Mouse (Mus musculus) embryonic facial prominence, embryonic 11.5 days (tissue): ENCODE results near the gene Srsf5. TPM values are rescaled to one million over a fixed set of nuclear protein-coding genes. Genes with fewer than 3 reads are reported as not detected.

Experiments
- ATAC-seq: fragments of 200-750 bp; cut with Nextera tagmentation; replicated peaks from 2 replicates; pipeline ENCODE4 v1.8.0; 2017; ENCODE audit warnings: low read depth; ENCODE audit not compliant: insufficient number of reproducible peaks, low FRiP score, low TSS enrichment
- DNase-seq: peaks from one replicate; pipeline ENCODE4 v3.0.0-alpha.2; 2015; ENCODE audit warnings: low spot score
- H3K27ac ChIP-seq: fragments of 300-500 bp; sonication (generic); replicated peaks from 2 replicates; pipeline ENCODE4 v1.5.1; 2014; ENCODE audit warnings: mild to moderate bottlenecking, low read depth, low read length, control low read depth
- H3K27me3 ChIP-seq: fragments of 300-500 bp; sonication (generic); 2 replicates; pipeline ENCODE4 v1.6.1; 2014; ENCODE audit warnings: mild to moderate bottlenecking, low read length, moderate library complexity, mixed read lengths; ENCODE audit not compliant: control insufficient read depth, insufficient read depth
- H3K36me3 ChIP-seq: fragments of 300-500 bp; sonication (generic); replicated peaks from 2 replicates; pipeline ENCODE4 v1.6.1; 2014; ENCODE audit warnings: low read depth, mild to moderate bottlenecking, low read length, moderate library complexity, mixed read lengths; ENCODE audit not compliant: control insufficient read depth, insufficient read depth
- H3K4me1 ChIP-seq: fragments of 300-500 bp; sonication (generic); 2 replicates; pipeline ENCODE4 v1.6.1; 2014; ENCODE audit warnings: low read length, mixed read lengths; ENCODE audit not compliant: control insufficient read depth, insufficient read depth
- H3K4me2 ChIP-seq: fragments of 300-500 bp; sonication (generic); 2 replicates; pipeline ENCODE4 v1.6.1; 2014; ENCODE audit warnings: low read depth, mild to moderate bottlenecking, control low read depth, low read length, moderate library complexity
- H3K4me3 ChIP-seq: fragments of 300-500 bp; sonication (generic); 2 replicates; pipeline ENCODE4 v1.5.1; 2014; ENCODE audit warnings: low read depth, low read length, control low read depth
- H3K9ac ChIP-seq: fragments of 300-500 bp; sonication (generic); replicated peaks from 2 replicates; pipeline ENCODE4 v1.6.1; 2014; ENCODE audit warnings: mild to moderate bottlenecking, control low read depth, low read length
- H3K9me3 ChIP-seq: fragments of 300-500 bp; sonication (generic); replicated peaks from 2 replicates; pipeline ENCODE4 v1.6.1; 2016; ENCODE audit warnings: mild to moderate bottlenecking, low read length, inconsistent platforms, mixed read lengths; ENCODE audit not compliant: control insufficient read depth
- WGBS: fragments of 180-500 bp; shearing (Covaris S2); extraction: QIAGEN DNeasy Blood & Tissue Kit; methylation state at CpG from one replicate; pipeline ENCODE4 v1.1.7; 2014; 5-methylcytosine and 5-hydroxymethylcytosine counted together
- polyA plus RNA-seq: library from polyadenylated mRNA; unstranded; fragments of >200 nt; fragmentation: Nextera tagmentation; extraction: Ambion mirVana; gene quantifications from 2 replicates; pipeline ENCODE4 v1.2.1, GENCODE M21; 2014

The Srsf5 gene
- polyA plus RNA-seq, 1 experiment from 2014 or later: 458 TPM

DNA sequence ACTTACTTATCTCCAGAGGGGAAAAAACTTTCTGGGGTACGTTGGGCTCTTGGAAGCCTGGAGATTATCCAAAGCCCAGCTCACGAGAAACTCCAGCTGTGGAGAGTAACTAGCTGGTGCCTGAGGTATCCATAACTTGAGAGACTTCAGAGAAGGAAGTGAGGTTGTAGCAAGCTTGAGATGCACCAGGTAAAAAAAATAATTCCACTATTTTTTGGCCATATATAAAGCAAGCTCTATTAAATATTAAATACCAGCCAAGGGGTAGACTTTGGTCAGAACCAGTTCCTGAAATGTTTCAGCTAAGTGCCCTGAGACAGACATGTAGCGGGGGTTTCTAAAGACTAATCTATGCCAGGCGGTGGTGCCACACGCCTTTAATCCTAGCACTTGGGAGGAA lies 23.3 kb downstream of the Srsf5 start, which contains the start of gene Slc10a1:
TSS of gene Slc10a1 (minus strand) at position 101 of the 400 bp plus-strand sequence.
- H3K36me3 ChIP-seq: no peaks in the 10 kb centered on the region
- no peak within 1 kb of the TSS for H3K27ac ChIP-seq
- H3K9me3 ChIP-seq: no peaks in the 10 kb centered on the region
- WGBS: 88% methylated on average over 5 of the region's 5 CpGs
- H3K27me3 ChIP-seq: no peaks in the 10 kb centered on the region
- H3K9ac ChIP-seq: no peak within 1 kb of the TSS
- no peak for DNase-seq
- ATAC-seq: no peak
- H3K4me2 ChIP-seq: no peak within 1 kb of the TSS
- no peak within 1 kb of the TSS for H3K4me3 ChIP-seq
- no peaks in the 10 kb centered on the region for H3K4me1 ChIP-seq

GRCm38 (mm10) chr12:80970181-80970705 lies 24.9 kb downstream of the Srsf5 start:
- H3K4me1 ChIP-seq: no peaks in the 10 kb centered on the region
- no peak overlapping the region for H3K27ac ChIP-seq
- no peaks in the 10 kb centered on the region for H3K36me3 ChIP-seq
- H3K4me3 ChIP-seq: no peak overlapping the region
- ATAC-seq (no peak), DNase-seq (no peak)
- no peaks in the 10 kb centered on the region for H3K27me3 ChIP-seq
- no peaks in the 10 kb centered on the region for H3K9me3 ChIP-seq
- no peak overlapping the region for H3K9ac ChIP-seq
- WGBS: 86% methylated on average over 8 of the region's 8 CpGs
- no peak overlapping the region for H3K4me2 ChIP-seq

- no peak overlapping the region for H3K27ac ChIP-seq
- DNase-seq (no peak), ATAC-seq (no peak)
- H3K27me3 ChIP-seq: no peaks in the 10 kb centered on the region
- H3K4me1 ChIP-seq: no peaks in the 10 kb centered on the region
- no peak overlapping the region for H3K4me2 ChIP-seq
- H3K9me3 ChIP-seq: no peaks in the 10 kb centered on the region
- no peak overlapping the region for H3K4me3 ChIP-seq
- no peak overlapping the region for H3K9ac ChIP-seq
- WGBS: 18% methylated on average over 3 of the region's 3 CpGs
- H3K36me3 ChIP-seq: no peaks in the 10 kb centered on the region
Observed at GRCm38 (mm10) chr12:80971756-80972155, 26.5 kb downstream of the Srsf5 start.

- Histone ChIP-seq H3K4me3 (no peak overlapping the region), H3K27ac (no peak overlapping the region), H3K9me3 (no peaks in the 10 kb centered on the region), H3K4me2 (no peak overlapping the region), H3K27me3 (no peaks in the 10 kb centered on the region), H3K9ac (no peak overlapping the region), H3K36me3 (no peaks in the 10 kb centered on the region), H3K4me1 (no peaks in the 10 kb centered on the region)
- 86% methylated on average over 11 of the region's 11 CpGs for WGBS
- DNase-seq (no peak), ATAC-seq (no peak)
Observed at GRCm38 (mm10) chr12:80975939-80976671, 30.8 kb downstream of the Srsf5 start.

DNA sequence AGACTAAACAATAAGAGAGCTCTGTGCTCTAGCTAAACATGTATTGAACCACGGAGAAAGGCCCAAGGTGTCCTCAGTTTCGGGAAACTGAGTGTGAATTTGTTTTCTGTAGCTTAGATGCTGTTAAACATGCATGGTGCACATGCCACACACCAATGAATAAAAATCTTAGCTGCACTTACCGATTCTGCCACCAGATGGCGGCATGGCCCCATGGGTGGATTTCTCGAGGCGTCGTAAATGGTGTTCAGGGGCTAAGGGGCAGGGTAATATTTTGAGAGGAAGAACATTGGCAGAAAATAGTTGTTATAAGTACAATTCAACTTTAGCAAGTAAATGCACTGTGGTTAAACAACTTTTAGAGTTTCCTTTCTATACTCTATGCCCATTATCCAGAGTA lies 37.0 kb downstream of the Srsf5 start:
- Histone ChIP-seq H3K4me1 (no peaks in the 10 kb centered on the region), H3K27me3 (no peaks in the 10 kb centered on the region), H3K27ac (no peak overlapping the region), H3K4me2 (no peak overlapping the region), H3K9me3 (no peaks in the 10 kb centered on the region), H3K36me3 (no peaks in the 10 kb centered on the region), H3K9ac (no peak overlapping the region), H3K4me3 (no peak overlapping the region)
- DNase-seq (peak; percentile 89), ATAC-seq (no peak)
- 1% methylated on average over 7 of the region's 7 CpGs for WGBS

DNA sequence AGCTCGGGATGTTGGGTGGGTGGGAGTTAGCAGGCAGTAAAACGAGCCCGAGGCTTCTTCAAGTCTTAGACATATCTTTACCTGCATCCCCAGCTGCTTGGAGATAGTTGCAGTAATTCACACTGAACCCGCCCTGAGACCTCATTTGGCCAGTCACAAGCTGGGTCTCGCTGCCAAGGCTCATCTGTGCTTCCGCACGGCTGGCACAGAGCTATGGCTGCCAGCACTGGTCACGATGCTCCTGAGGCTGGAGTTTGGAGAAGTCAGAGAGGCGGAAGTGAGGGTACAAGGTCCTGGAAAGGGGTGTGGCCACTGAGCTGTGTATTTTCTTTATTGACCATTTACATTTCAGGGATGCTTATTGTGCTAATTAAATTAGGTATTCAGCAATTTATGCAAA lies 38.4 kb downstream of the Srsf5 start:
- no peaks in the 10 kb centered on the region for H3K4me1 ChIP-seq
- ATAC-seq (no peak), DNase-seq (no peak)
- H3K9ac ChIP-seq: no peak overlapping the region
- WGBS: 81% methylated on average over 9 of the region's 9 CpGs
- no peak overlapping the region for H3K4me3 ChIP-seq
- no peaks in the 10 kb centered on the region for H3K27me3 ChIP-seq
- no peaks in the 10 kb centered on the region for H3K36me3 ChIP-seq
- no peaks in the 10 kb centered on the region for H3K9me3 ChIP-seq
- H3K4me2 ChIP-seq: no peak overlapping the region
- no peak overlapping the region for H3K27ac ChIP-seq

GRCm38 (mm10) chr12:80986628-80987027 lies 41.3 kb downstream of the Srsf5 start:
- Histone ChIP-seq H3K27ac (no peak overlapping the region), H3K4me2 (no peak overlapping the region), H3K4me1 (no peaks in the 10 kb centered on the region), H3K4me3 (no peak overlapping the region), H3K9me3 (no peaks in the 10 kb centered on the region), H3K36me3 (no peaks in the 10 kb centered on the region), H3K27me3 (no peaks in the 10 kb centered on the region), H3K9ac (no peak overlapping the region)
- ATAC-seq (no peak), DNase-seq (no peak)
- 83% methylated on average over 4 of the region's 4 CpGs for WGBS

- DNase-seq (no peak), ATAC-seq (no peak)
- H3K36me3 ChIP-seq: no peaks in the 10 kb centered on the region
- no peak overlapping the region for H3K4me2 ChIP-seq
- no peak overlapping the region for H3K9ac ChIP-seq
- WGBS: 92% methylated on average over 3 of the region's 3 CpGs
- H3K4me1 ChIP-seq: no peaks in the 10 kb centered on the region
- H3K27ac ChIP-seq: no peak overlapping the region
- no peaks in the 10 kb centered on the region for H3K27me3 ChIP-seq
- H3K4me3 ChIP-seq: no peak overlapping the region
- H3K9me3 ChIP-seq: no peaks in the 10 kb centered on the region
Observed at GRCm38 (mm10) chr12:80988286-80988685, 43.0 kb downstream of the Srsf5 start.
